ENCODE assay signal across 8 mouse cellular contexts in the genomic region with DNA sequence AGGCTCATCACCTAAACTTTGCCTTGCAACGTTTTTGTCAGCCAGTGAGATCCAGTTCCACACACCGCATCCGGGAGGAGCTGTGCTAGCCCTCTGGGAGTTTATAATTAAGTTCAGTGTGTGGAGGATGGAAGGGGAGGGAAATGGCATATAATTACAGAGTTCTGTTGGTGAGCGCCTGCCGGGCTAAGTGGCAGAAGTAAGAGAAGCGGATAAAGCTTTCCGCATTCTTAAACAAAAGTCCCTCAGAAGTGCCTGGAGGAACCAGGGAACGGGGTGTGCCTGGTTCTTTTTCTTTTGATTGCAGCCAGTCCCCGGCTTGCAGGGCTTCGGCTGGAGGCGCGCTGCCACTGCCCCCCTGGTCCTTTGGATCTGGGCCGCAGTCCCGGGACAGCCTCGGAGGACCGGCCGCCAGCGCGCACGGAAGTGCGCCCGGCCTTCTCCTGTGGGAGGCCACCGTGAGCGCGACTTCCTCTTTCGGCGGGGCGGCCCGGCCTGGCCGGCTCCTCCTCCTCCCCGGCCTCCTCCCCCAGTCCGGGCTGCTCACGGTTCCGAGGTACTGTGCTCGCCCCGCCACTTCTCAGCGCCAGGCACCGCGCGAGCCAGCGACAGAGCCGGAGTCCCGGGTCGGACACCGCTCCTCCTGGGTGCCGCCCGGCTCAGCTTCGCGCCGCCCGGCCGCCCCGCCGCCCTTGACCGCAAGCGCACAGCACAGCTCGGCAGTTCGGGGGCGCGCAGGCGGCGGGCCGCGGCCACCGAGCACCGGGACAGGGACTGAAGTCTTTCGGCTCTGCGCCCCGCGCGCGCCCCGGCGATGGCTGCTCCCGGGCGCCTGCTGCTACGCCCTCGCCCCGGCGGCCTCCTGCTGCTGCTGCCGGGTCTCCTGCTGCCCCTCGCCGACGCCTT. TPM values are rescaled to one million over a fixed set of nuclear protein-coding genes. Genes with fewer than 3 reads are reported as not detected.
DNase-seq lines count a peak whose midpoint lies in the region; ATAC-seq lines count a peak whose summit lies in the region.

A gene (plus strand): TSS at position 477 of the 906 bp plus-strand sequence.

- peak within 1 kb of the TSS; percentile 77 for H3K4me2 ChIP-seq in intestine, embryonic 15.5 days (replicated peaks)

- peak; percentile 87 for DNase-seq in adipocyte (ENCODE audit: low spot score)
- DNase-seq in embryo, embryonic 10 days (ENCODE audit: low spot score) = peak; percentile 85
- DNase-seq in gastrocnemius, postnatal 4 days (ENCODE audit: low spot score in 2 of 2) = peak; percentile 87 to 93
- DNase-seq in left cerebral cortex, postnatal 14 days (ENCODE audit: low spot score in 2 of 2) = peak; percentile 78 to 85
- DNase-seq in right cerebral cortex, postnatal 10 days (ENCODE audit: low spot score in 2 of 2) = peak; percentile 90 to 92
- peak; percentile 95 for DNase-seq in urinary bladder, postnatal 14 days (ENCODE audit: low spot score)

- peak; percentile 99 for ATAC-seq in intestine, embryonic 15.5 days
- ATAC-seq in megakaryocyte progenitor cell, adult 5-6 weeks (replicated peaks; ENCODE audit: poor library complexity) = peak; percentile 89

- peak within 1 kb of the TSS; percentile 98 for H3K27ac ChIP-seq in intestine, embryonic 15.5 days

- no peaks in the 10 kb centered on the region for H3K9me3 ChIP-seq in intestine, embryonic 15.5 days

- intact Hi-C loops in left cerebral cortex, postnatal 14 days (cut with DNase I) = loop anchor here (2.0 to 5.0 kb wide), 2 partner anchors 21 to 48 kb away; no protein-coding TSS in a partner anchor

- H3K4me3 ChIP-seq in intestine, embryonic 15.5 days (replicated peaks) = peak within 1 kb of the TSS; percentile 90

- H3K36me3 ChIP-seq in intestine, embryonic 15.5 days = no peaks in the 10 kb centered on the region

- no peaks in the 10 kb centered on the region for H3K27me3 ChIP-seq in intestine, embryonic 15.5 days (replicated peaks)

- H3K4me1 ChIP-seq in intestine, embryonic 15.5 days (replicated peaks) = 0 out of 2 replicates have a peak, but pooled peaks cover 10% of the 10 kb centered on the region

- H3K9ac ChIP-seq in intestine, embryonic 15.5 days = peak within 1 kb of the TSS; percentile 93

- under 1% methylated on average over 84 of the region's 84 CpGs for WGBS in intestine, embryonic 15.5 days

RNA-seq across cellular contexts. Expression of the gene that starts here (rescaled TPM):
- total RNA-seq in gastrocnemius, postnatal 4 days (2021) = 10 to 100 TPM; 69.8 to 73.2 TPM
- polyA plus RNA-seq in intestine, embryonic 15.5 days (2015; fragmentation: Nextera tagmentation; extraction: Ambion mirVana) = 61.3 and 76.7 TPM in 2 replicates
- 100 to 1,000 TPM; 100 to 105 TPM for total RNA-seq in left cerebral cortex, postnatal 14 days (2021)
- 23.4 and 30.9 TPM in 2 replicates for total RNA-seq in megakaryocyte progenitor cell, adult 5-6 weeks (2015)
- 9.5 and 20.9 TPM in 2 replicates for total RNA-seq in megakaryocyte progenitor cell, adult 5-6 weeks (2017)

Comparison
In these comparisons a context has a peak if more than half of its experiments do, and no peak if none do; other contexts are left out.
1. Peak in every context shown above with its lines: DNase-seq, ATAC-seq, H3K4me3 ChIP-seq and H3K27ac ChIP-seq.